Mouse (Mus musculus) kidney, adult 2 months (tissue): ENCODE results near the gene Nsun7. TPM values are rescaled to one million over a fixed set of nuclear protein-coding genes. Genes with fewer than 3 reads are reported as not detected.

Experiments
- DNase-seq: peaks from one replicate; pipeline ENCODE4 v3.0.0; 2021
- H3K27ac ChIP-seq: fragments of 200-500 bp; 2 replicates; pipeline ENCODE4 v1.5.1; 2012; ENCODE audit warnings: low read depth, low read length, control low read depth, inconsistent platforms; ENCODE audit not compliant: insufficient read depth
- H3K27me3 ChIP-seq: fragments of 200-500 bp; replicated peaks from 2 replicates; pipeline ENCODE4 v1.6.1; 2012; ENCODE audit warnings: mild to moderate bottlenecking, moderate library complexity, low read length, inconsistent platforms; ENCODE audit not compliant: control insufficient read depth, insufficient read depth
- H3K36me3 ChIP-seq: fragments of 200-500 bp; 2 replicates; pipeline ENCODE4 v1.6.1; 2012; ENCODE audit warnings: mild to moderate bottlenecking, moderate library complexity, low read length, inconsistent platforms; ENCODE audit not compliant: control insufficient read depth, insufficient read depth
- H3K4me1 ChIP-seq: fragments of 200-500 bp; 2 replicates; pipeline ENCODE4 v1.6.1; 2011; ENCODE audit warnings: low read length; ENCODE audit not compliant: control insufficient read depth, insufficient read depth
- H3K4me3 ChIP-seq: fragments of 200-500 bp; 2 replicates; pipeline ENCODE4 v1.5.1; 2011; ENCODE audit warnings: mild to moderate bottlenecking, low read depth, low read length, control low read depth; ENCODE audit not compliant: insufficient read depth
- CTCF ChIP-seq: fragments of 200-500 bp; conservative IDR thresholded peaks from 2 replicates; pipeline ENCODE4 v1.5.1; 2011; ENCODE audit warnings: low read depth, mild to moderate bottlenecking, control low read depth, low read length, moderate library complexity, mixed read lengths; ENCODE audit not compliant: insufficient read depth, insufficient read length
- POLR2A ChIP-seq: fragments of 200-500 bp; IDR thresholded peaks from one replicate; pipeline ENCODE4 v1.6.1; 2011; ENCODE audit warnings: low read depth, low read length, control low read depth
- WGBS: fragments of 180-500 bp; shearing (Covaris S2); methylation state at CpG from one replicate; pipeline ENCODE4 v1.1.7; 2018; 5-methylcytosine and 5-hydroxymethylcytosine counted together
- polyA plus RNA-seq: library from polyadenylated mRNA; depleted of rRNA; stranded (reverse); fragments of >200 nt; gene quantifications from 2 replicates; pipeline ENCODE4 v1.2.3, GENCODE M21; 2012

The Nsun7 gene
- polyA plus RNA-seq, 1 experiment: 0.36 TPM

DNA sequence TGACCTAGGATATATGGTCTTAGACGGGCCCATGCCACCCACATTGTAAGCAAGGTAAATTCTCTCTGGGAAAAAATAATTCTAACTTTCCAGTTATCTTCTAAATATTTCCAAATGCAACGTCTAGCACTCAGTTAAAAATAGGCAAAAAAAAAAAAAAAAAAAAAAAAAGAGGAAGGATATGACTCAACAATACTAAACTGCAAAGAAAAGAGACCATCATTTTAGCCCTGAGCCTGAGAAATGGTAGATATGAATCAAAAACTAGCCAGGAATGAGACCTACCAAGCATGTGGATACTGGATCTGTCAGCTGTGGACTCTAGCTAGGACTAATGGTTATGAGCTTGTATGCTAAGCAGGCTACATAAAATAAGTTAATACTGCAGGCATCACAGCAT lies 20.0 kb downstream of the Nsun7 start:
- TF ChIP-seq CTCF (no peak), POLR2A (no peak)
- 80% methylated on average over 2 of the region's 2 CpGs for WGBS
- H3K27ac ChIP-seq: no peak overlapping the region

DNA sequence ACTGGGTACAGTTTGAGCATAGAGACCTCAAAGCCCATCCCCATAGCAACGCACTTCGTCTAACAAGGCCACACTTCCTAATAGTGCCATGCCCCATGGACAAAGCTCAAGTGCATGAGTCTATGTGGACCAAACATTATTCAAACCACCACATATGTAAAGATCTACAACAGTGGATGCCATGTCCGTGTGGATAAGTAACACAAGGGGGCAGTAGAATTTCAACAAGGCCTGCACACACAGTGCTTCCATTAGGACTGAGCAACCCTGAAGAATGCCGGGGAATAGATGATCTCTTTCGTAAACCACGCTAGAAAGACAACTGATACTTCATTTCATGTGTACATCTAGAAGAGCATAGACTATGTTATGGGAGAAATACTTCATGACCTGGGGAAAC lies 21.0 kb downstream of the Nsun7 start:
- 77% methylated on average over 6 of the region's 6 CpGs for WGBS
- H3K27me3 ChIP-seq: no peaks in the 10 kb centered on the region
- DNase-seq: no peak
- H3K27ac ChIP-seq: no peak overlapping the region
- no peak overlapping the region for H3K4me3 ChIP-seq
- TF ChIP-seq CTCF: peak; percentile 37
- TF ChIP-seq POLR2A: no peak
- H3K4me1 ChIP-seq: no peaks in the 10 kb centered on the region
- no peaks in the 10 kb centered on the region for H3K36me3 ChIP-seq

More for the DNA sequence above, 20.0 kb downstream of the Nsun7 start:
- no peak overlapping the region for H3K4me3 ChIP-seq
- no peaks in the 10 kb centered on the region for H3K27me3 ChIP-seq
- H3K4me1 ChIP-seq: no peaks in the 10 kb centered on the region
- no peaks in the 10 kb centered on the region for H3K36me3 ChIP-seq
- no peak for DNase-seq

DNA sequence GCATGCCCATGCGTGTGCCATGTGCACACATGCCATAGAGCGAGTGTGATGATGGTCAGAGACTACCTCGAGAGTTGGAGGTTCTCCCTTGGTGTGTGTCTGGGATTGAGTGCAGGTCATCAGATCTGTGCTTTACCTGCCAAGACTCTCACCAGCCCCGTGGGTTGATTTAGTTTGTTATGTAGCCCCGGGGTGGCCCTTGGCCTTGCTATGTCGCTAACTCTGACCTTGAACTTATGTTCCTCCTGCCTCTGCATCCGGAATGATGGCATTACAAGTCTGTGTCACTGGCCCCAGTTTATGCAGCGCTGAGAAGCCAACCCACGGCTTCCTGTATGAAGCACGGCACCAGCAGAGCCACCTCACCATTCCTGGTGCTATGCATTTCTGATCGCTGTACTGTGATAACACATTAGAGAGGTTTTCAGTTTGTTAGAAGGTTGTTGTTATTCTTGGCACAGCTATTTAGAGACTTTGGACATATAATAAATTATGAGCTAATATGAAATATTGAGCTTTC lies 34.5 kb downstream of the Nsun7 start:
- H3K27me3 ChIP-seq: no peaks in the 10 kb centered on the region
- no peak overlapping the region for H3K27ac ChIP-seq
- H3K4me1 ChIP-seq: no peaks in the 10 kb centered on the region
- H3K36me3 ChIP-seq: no peaks in the 10 kb centered on the region
- no peak for TF ChIP-seq POLR2A
- TF ChIP-seq CTCF: no peak
- H3K4me3 ChIP-seq: no peak overlapping the region
- no peak for DNase-seq
- WGBS: 53% methylated on average over 11 of the region's 11 CpGs

DNA sequence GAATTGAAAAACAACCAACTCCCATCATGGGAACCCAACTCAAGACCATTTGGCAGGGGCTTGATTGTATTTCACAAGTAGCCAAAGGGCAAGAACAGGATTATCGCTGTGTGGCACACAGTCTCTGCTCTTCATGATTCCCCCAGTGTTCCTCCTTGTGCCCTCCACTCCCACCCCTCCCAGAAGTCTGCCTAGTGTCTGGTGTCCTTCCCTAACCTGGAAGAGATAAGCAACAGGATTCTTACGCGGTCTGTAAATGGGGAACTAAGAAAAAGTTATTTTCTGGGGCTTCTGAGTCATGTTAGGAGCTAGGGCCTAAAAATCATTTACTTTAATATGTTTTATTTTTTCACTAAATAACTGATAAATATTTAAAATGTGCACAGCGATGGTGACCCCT lies 35.3 kb downstream of the Nsun7 start:
- Histone ChIP-seq H3K27me3 (no peaks in the 10 kb centered on the region), H3K4me1 (no peaks in the 10 kb centered on the region), H3K27ac (no peak overlapping the region), H3K36me3 (no peaks in the 10 kb centered on the region), H3K4me3 (no peak overlapping the region)
- TF ChIP-seq CTCF (no peak), POLR2A (no peak)
- no peak for DNase-seq
- WGBS: 90% methylated on average over 4 of the region's 4 CpGs

DNA sequence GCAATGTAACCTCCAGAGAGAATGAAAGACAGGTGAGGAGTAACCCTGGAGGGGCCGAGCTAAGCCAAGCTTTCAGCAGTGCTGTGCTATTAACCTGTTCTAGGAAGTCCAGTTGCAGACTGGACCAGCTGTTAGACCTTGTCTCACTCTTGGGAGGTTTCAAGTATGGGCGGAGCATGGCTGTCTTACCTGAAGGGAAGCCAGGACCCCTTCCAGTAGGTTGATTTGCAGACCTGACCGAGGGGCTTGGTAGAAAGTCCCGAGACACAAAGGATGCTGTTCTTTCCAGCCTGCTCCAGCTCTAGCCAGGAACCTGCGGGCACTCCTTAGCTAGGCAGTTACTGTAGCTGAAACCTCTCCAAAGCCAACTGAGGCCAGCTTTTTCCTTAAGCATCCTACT lies 36.4 kb downstream of the Nsun7 start:
- Histone ChIP-seq H3K27ac (no peak overlapping the region), H3K4me1 (no peaks in the 10 kb centered on the region), H3K36me3 (no peaks in the 10 kb centered on the region), H3K27me3 (no peaks in the 10 kb centered on the region), H3K4me3 (no peak overlapping the region)
- TF ChIP-seq CTCF (no peak), POLR2A (no peak)
- DNase-seq: no peak
- 92% methylated on average over 5 of the region's 5 CpGs for WGBS

DNA sequence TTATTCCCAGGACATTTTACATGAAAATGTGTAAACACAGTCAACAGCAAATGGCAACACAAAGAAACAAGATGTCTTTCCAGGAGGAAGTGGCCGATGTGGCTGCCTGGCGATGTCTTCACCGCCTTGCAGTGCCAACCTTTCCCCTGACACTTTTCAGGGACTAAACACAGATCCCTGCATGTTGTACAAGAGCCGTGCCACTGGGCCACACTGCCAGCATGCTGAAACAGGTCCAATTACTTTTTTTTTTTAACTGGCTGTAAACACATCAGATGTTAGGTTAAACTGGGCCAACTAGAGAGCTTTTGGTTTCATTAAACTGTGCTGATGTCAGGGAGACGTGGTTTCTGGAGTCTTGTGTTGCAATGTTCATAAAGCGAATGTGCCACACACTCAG lies 39.2 kb downstream of the Nsun7 start:
- no peaks in the 10 kb centered on the region; the same call in none of the 2 replicates for H3K36me3 ChIP-seq
- no peak for DNase-seq
- no peak overlapping the region for H3K4me3 ChIP-seq
- 90% methylated on average over 6 of the region's 6 CpGs for WGBS
- no peaks in the 10 kb centered on the region for H3K27me3 ChIP-seq
- H3K4me1 ChIP-seq: no peaks in the 10 kb centered on the region
- H3K27ac ChIP-seq: no peak overlapping the region
- no peak for TF ChIP-seq CTCF
- TF ChIP-seq POLR2A: no peak

DNA sequence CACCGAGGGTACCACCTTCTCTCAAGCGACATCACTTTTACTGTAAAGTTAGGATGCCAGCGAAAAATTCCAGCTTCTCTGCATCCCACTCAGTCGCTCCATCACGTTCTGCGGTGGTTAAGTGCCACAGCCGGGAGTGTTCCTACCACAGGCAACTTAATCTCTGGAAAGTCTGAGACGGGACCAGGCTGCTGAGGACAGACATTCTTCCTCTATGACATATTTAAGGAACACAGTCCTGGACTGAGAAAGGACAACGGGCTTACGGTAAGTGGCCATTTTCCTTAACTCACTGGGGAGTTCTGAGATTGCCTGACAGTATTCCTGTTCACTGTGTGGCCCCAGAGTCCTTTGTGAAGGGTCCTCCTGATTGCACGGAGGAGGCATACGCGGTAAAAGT lies 40.9 kb downstream of the Nsun7 start:
- DNase-seq: no peak
- Histone ChIP-seq H3K4me3 (no peak overlapping the region), H3K27ac (no peak overlapping the region), H3K4me1 (no peaks in the 10 kb centered on the region), H3K36me3 (no peaks in the 10 kb centered on the region; the same call in none of the 2 replicates), H3K27me3 (no peaks in the 10 kb centered on the region)
- TF ChIP-seq CTCF (no peak), POLR2A (no peak)
- WGBS: 89% methylated on average over 13 of the region's 13 CpGs

DNA sequence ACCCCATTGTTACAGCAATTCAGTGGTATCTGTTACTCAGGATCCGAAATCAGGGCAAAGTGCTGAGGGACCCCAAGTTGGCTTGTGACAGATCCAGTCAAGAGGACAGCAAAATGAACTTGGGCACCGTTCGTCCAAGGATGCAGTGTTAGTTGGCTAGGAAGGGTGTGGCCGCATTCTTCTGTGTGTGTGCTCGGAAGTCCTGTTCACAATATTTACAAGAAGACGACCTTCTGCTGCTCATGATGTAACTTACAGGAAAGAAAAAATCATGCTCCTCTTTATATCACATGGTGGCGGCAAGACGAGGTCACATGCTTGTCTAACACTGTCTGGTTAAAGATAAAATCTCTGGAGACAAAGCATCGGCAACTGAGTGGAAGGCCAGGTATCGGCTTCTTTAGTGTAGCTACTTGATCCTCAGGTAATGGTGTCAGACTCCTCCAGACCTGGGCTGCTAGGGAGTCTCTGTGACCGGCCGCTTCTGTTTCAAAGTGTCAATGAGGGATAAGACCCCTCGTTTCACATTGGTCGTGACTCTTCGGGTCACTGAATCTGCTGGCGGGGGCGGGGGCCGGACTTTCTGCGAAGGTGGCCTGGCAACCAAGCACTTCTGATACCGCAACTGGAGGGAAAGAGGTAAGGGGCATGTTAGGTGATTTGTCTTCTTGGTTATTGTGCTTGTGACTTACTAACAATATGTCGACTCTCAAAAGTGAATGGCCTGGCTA lies 42.6 kb downstream of the Nsun7 start:
- Histone ChIP-seq H3K36me3 (no peaks in the 10 kb centered on the region; the same call in none of the 2 replicates), H3K4me1 (no peaks in the 10 kb centered on the region), H3K27ac (no peak overlapping the region), H3K4me3 (no peak overlapping the region), H3K27me3 (no peaks in the 10 kb centered on the region)
- no peak for TF ChIP-seq POLR2A
- no peak for TF ChIP-seq CTCF
- DNase-seq: no peak
- 76% methylated on average over 21 of the region's 21 CpGs for WGBS
